Mouse (Mus musculus) c-Kit-positive CD71-positive TER-119-positive erythroid progenitor cells, embryonic 14.5 days (primary cell): ENCODE data around the gene Pld3.
"Not testable (repeated sequence)": the region's sequence is repeated elsewhere in the genome, so short reads cannot be mapped to it uniquely, and the experiment has no call there.

Experiments
- DNase-seq: peaks from one replicate; pipeline ENCODE4 v3.0.0-alpha.2; 2013; ENCODE audit warnings: low spot score

The Pld3 gene

GRCm38 (mm10) chr7:27523805-27524204, 29.2 kb downstream of the Pld3 start:
- DNase-seq = no peak

DNA sequence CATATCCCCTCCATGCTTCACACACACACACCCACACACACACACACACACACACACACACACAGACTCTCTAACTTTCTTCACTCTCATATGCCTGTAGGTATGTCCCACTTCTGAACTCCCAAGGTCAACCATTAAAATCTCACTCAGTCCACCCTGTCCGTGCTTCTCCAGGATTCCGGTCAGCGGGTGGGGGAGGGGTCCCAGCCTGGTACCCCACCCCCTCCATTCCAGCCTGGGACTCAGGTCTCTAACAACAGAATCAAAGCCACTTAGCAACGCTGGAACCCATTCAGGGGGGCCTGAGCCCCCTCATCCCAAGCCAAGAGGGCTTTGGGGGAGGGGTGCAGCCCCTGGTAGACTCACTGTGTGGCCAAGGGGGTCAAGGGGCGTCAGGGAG, 30.1 kb downstream of the Pld3 start, which contains the start of gene Hipk4:
Gene Hipk4, plus strand, starts transcription at position 301 of the 400 bp plus-strand sequence.
- no peak for DNase-seq

DNA sequence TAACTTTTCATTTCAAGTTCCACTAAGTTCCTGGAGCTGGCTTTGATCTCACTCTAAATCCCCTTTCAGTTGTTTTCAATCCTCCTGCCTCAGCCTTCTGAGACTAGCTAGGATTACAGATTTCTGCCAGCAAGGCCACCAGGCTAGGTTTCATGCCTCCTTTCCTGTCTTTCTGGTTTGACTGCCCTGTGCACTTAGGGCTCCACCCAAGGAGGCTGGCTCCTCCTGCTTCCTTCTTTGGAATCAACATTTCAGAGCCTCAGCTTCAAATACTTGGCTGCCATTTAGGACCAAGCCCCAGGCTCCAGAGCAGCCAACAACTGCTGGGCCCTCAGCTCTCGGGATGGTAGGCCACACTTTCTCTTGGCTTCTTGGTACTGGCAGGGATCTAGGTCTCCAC, 32.4 kb downstream of the Pld3 start:
- DNase-seq = no peak

DNA sequence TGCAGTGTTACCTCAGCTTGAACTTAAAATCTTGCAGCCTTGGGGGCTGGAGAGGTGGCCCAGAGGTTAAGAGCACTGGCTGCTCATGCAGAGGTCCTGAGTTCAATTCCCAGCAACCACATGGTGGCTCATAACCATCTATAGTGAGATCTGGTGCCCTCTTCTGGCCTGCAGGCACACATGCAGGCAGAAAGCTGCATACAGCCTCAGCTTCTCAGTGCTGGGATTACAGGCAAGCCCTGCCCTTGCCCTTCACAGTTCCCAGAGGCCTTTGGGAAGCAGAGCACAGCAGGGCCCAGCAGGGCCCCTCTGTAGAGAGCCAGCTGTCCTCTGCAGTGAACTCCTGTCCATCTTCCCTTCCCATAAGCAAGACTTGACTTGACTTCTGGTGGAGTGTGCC, 32.9 kb downstream of the Pld3 start:
- DNase-seq = no peak

DNA sequence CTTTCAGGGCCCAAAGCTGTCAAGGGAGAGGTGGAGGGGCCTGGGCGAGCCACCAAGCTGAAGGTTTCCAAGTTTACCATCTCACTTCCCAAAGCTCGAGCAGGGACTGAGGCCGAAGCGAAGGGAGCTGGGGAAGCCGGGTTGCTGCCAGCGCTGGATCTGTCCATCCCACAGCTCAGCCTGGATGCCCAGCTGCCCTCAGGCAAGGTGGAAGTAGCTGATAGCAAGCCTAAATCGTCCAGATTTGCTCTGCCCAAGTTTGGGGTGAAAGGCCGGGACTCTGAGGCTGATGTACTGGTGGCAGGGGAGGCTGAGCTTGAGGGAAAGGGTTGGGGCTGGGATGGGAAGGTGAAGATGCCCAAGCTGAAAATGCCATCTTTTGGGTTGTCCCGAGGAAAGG, 34.7 kb downstream of the Pld3 start:
- DNase-seq = no peak

- no peak for DNase-seq
Measured at GRCm38 (mm10) chr7:27514961-27515360, 38.1 kb downstream of the Pld3 start.

DNA sequence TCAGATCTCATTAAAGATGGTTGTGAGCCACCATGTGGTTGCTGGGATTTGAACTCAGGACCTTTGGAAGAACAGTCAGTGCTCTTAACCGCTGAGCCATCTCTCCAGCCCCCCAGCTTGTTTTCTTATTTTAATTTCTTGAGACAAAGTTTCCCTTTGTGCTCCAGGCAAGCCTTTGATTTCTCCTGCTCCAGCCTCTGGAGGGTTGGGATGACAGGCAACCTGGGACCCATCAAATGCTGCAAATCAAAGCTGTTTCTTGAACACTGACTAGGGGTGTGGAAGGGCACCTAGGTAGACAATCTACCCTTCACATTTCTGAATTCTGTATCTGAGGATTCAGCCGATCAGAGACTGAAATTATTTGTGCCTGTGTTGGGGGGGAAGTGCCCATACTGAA, 42.2 kb downstream of the Pld3 start:
- no peak for DNase-seq

- peak; percentile 77 for DNase-seq
Measured at GRCm38 (mm10) chr7:27508648-27509005, 44.4 kb downstream of the Pld3 start.

- peak; percentile 99 for DNase-seq
Measured at GRCm38 (mm10) chr7:27507711-27508647, 45.0 kb downstream of the Pld3 start.

DNA sequence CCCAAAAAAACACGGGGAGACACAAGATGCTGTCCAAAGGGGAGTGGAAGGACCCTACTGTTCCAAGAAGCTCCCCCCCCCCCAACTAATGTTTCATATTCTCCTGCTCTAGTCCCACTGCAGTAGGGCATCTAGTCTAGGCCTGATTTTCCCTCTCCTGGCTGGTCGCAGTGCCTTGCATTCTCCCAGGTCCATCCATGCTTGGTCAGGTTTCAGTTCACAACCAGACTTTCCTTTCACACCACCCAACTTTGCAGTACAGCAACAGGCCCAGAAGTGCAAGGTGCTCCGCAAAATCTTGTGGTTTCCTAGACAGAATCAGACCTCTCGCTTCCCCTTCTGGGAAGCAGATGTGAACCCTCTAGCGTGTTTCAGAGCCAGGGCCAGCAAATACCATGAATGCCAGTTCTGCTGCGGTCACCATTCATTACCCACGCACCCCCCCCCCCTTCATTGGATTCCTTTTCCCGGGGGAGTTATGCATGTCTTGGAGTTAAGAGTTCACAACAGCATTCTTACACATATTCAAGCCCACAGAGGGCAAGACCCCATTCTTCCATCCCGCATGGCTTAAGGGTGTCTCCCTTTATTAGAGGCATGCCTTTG, 46.1 kb downstream of the Pld3 start:
- no peak for DNase-seq

GRCm38 (mm10) chr7:27501620-27502019, 51.4 kb downstream of the Pld3 start:
- no peak for DNase-seq

GRCm38 (mm10) chr7:27499036-27499435, 54.0 kb downstream of the Pld3 start, which contains the start of gene Prx:
Gene Prx (plus strand): TSS chr7:27499324.
- DNase-seq = no peak

DNA sequence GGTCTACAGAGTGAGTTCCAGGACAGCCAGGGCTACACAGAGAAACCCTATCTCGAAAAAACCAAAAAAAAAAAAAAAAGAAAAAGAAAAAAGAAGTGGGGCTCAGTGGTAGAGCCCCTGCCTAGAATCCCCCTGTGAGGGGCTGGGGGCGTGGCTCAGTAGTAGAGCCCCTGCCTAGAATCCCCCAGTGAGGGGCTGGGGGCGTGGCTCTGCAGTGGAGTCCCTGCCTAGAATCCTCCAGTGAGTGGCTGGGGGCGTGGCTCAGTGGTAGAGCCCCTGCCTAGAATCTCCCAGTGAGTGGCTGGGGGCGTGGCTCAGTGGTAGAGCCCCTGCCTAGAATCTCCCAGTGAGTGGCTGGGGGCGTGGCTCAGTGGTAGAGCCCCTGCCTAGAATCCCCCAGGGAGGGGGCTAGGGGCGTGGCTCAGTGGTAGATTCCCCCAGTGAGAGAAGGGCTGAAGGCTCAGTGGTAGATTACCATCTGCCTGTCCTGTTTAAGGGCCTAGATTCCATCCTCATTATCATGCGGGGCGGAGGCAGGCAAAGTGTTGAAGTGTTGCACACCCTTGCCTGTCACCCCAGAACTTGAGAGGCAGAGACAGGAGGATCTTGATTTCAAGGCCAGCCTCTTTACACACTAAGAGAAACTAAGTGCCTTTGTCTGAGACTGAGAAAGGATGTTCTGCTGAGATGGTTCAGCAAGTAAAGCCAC, 58.2 kb downstream of the Pld3 start:
- not testable (repeated sequence) for DNase-seq

DNA sequence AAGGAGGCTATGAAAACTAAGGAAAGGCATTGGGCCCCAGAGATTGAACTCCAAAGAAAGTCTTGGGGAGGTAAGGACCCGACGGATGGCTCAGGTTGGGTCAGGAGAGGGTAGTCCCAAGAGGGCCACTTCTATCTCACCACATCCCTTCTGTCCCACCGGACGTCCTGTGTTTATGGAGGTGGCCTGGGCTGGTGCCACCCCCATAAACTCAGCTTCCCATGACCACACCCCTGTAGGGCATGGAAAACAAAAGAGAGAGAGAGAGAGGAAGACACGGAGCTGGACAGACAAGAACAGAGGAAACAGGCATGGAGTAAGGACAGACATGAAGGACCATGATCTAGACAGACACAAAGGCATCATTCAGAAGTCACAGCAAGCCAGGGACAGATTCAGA, 59.6 kb downstream of the Pld3 start:
- DNase-seq = no peak

- no peak for DNase-seq
Measured at GRCm38 (mm10) chr7:27493022-27493421, 60.0 kb downstream of the Pld3 start.

DNA sequence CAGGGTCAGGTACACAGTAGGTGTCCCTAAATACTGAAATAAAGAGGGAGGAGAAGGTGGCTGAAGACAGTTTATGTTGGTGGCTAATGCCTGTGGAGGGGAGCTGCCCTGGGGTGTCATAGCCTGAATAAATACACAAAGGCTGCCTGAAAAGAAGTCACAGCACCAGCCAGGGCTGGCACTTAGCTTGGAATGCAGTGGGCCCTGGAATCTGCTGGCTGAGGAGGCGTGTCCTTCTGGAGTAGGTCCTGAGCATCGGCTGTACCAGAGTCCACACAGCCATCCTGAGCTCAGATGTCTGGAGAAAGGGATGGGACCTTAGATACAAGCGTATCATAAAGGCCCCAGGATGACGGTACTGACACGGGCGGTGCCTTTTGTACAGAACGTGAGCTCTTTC, 61.2 kb downstream of the Pld3 start:
- DNase-seq = no peak

GRCm38 (mm10) chr7:27490543-27491329, 62.3 kb downstream of the Pld3 start:
- peak; percentile 92 for DNase-seq

GRCm38 (mm10) chr7:27490227-27490542, 62.8 kb downstream of the Pld3 start:
- DNase-seq = no peak

GRCm38 (mm10) chr7:27489270-27489869, 63.6 kb downstream of the Pld3 start:
- no peak for DNase-seq

- peak; percentile 45 for DNase-seq
Measured at GRCm38 (mm10) chr7:27487740-27488268, 65.2 kb downstream of the Pld3 start.
